Mouse (Mus musculus) right cerebral cortex, adult 18-20 months (tissue): ENCODE data around the gene Osbpl2.

Experiments used
- DNase-seq: peaks from one replicate; pipeline ENCODE4 v3.0.0; 2022; ENCODE audit warnings: mixed read lengths

Osbpl2 gene

GRCm38 (mm10) chr2:180105441-180106190 lies 13.5 kb upstream of the Osbpl2 start:
- DNase-seq = no peak

GRCm38 (mm10) chr2:180107081-180107480 lies 12.0 kb upstream of the Osbpl2 start:
- DNase-seq = no peak

- DNase-seq = no peak
These were observed 10.8 kb upstream of the Osbpl2 start for GRCm38 (mm10) chr2:180108285-180108684.

GRCm38 (mm10) chr2:180113909-180114890 lies 4.9 kb upstream of the Osbpl2 start:
- DNase-seq = peak; percentile 90

DNA sequence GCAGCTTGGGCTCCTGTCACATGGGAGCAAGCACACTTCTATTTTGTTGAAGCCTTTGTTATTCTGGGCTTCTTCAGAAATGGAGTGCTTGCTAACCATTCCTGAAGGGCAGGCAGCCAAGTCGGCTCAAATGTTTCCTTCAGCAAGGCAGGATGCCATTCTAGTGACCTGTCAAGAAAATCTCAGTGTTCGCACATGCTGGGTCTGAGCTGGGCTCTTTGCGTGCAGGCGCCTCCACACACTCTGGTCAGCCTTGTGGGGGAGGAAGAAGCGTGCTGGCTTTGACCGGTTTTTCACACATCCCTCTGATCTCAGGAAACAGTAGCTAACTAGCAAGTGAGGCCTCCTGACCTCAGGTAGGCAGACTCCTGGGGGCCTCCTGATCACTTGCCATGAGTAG lies 3.8 kb upstream of the Osbpl2 start:
- peak; percentile 63 for DNase-seq

DNA sequence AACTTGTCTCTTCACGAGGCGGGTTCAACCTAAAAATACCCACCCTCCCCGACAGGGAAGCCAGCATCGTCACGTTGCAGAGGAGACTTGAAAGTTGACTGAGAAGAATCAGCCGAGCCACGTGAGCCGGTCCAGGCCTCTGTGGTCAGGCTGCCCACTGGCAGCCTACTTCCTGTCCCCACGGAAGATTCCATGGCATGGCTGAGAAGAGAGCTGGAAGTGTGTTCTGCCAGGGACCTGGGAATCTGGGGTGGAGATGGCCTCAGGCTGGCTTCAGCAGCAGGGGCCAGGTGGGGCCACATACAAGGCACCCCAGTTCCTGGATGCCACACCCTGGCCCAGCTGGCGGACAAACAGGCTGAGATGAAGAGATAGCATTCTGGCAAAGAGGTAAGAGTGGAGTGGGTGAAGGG lies 3.0 kb upstream of the Osbpl2 start:
- peak; percentile 65 for DNase-seq

GRCm38 (mm10) chr2:180116741-180117484 lies 2.2 kb upstream of the Osbpl2 start:
- DNase-seq = no peak

DNA sequence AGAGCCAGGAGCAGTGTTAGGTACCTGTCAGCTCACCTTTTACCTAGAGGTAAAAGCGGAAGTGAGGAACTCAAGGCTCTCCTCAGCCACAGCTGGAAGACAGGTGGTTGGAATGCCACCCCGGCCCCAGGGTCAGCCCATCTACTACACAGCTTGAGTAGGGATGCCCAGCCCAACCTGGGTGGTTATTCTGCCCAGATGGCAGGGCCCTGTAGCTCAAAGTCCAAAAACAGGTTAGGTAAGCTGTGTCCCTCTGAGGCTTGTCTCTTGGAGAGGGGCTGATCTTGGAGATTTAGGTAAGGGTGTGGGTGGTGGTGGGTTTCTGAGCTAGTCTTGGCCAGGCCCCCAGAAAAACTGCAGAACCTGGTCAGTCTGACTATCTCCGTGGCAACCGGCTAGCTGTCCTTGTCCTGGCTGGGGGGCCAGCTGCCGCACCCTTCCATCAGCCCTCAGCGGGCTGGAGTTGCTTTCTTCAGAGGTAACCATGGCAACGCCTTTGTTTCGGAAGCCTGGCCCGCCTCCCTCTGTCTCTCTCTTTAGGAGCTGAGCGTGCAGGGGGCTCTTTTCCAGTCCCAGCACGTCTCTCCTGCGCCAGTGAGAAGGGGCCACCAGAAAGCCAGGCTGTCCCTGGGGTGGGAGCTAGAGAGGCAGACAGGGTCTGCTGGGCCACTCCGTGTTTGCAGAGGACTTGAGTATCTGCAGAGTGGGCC lies 1.5 kb upstream of the Osbpl2 start:
- peak; percentile 71 for DNase-seq

- DNase-seq = no peak
These were observed 559 bp downstream of the Osbpl2 start for GRCm38 (mm10) chr2:180119439-180120291.

GRCm38 (mm10) chr2:180120292-180120761 lies 1.2 kb downstream of the Osbpl2 start:
- no peak for DNase-seq

GRCm38 (mm10) chr2:180124192-180124591 lies 5.1 kb downstream of the Osbpl2 start:
- no peak for DNase-seq

DNA sequence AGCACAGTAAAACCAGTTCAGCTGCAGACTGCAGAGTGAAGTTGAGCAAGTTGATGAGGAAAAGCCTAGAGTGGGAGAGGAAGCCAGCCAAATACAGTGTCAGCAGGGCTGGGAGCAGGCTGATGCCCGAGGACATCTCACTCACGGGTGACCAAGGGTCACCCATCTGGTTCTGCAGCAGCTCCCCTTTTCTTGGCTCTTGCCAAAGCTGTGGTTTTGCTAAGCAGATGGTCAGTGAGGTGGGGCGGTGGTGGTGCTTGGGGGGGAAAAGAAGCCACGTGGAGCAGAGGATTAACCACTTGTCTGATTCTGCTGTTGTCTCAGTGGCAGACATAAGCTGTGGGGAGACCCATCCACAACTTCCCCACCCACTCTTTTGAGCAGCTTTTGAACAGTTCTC lies 7.1 kb downstream of the Osbpl2 start:
- DNase-seq = no peak

DNA sequence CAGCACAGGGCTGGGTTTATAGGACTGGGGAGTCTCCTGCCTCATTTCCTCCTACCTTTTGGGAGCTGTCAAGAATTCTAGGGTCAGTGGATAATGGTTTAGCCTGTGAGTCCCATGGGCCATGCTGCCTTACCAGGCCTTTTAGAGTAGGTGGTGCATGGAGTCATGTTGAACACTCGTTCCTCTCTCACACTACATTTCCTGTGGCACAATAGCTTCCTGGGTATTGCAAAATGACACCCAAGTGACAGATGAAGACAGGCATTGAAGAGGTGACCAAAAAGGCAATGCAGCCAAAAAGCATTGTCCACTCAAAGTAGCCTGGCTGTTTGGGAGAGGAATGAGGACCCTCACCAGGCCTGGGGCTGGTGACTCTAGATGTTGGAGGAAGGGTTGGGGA lies 8.6 kb downstream of the Osbpl2 start:
- no peak for DNase-seq

GRCm38 (mm10) chr2:180133231-180133630 lies 14.1 kb downstream of the Osbpl2 start:
- DNase-seq = no peak

- no peak for DNase-seq
These were observed 14.8 kb downstream of the Osbpl2 start for GRCm38 (mm10) chr2:180133911-180134310.

DNA sequence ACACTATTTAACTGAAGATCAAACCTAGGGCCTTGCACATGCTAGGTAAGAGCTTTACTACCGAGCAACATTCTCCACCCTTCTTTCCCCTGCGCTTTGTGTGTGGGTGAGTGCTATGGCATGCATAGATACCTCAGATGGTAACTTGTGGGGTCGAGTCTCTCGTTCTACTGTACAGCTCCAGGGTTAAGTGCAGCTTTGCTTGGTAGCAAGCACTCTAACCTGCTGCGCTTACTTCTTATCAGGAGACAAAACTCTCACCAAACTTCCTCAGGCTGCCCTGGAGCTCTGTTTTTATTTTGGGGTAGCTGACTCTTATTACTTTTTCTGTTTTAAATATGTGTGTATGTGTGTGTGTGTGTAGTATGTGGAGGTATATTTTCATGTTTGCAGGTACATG lies 16.3 kb downstream of the Osbpl2 start:
- no peak for DNase-seq

DNA sequence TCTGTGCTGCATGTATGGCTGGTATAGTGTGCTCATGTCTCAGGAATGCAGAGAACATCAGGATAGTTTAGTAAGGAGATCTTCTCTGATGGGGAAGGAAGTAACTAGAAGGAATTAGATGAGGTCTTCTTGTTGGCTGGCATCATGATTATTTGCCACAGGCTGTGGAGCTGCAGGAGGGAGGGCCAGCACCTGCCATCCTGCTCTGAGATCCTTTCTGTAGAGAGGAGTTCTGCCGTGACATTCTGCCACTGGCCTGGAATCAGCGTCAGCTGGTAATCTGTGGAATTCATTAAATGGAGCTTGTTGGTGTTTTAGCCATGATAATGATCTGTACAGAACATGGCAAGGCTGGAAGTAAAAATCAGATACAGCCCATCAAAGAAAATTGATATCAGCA lies 27.0 kb downstream of the Osbpl2 start:
- no peak for DNase-seq

GRCm38 (mm10) chr2:180147379-180147778 lies 28.3 kb downstream of the Osbpl2 start:
- DNase-seq = peak; percentile 30

DNA sequence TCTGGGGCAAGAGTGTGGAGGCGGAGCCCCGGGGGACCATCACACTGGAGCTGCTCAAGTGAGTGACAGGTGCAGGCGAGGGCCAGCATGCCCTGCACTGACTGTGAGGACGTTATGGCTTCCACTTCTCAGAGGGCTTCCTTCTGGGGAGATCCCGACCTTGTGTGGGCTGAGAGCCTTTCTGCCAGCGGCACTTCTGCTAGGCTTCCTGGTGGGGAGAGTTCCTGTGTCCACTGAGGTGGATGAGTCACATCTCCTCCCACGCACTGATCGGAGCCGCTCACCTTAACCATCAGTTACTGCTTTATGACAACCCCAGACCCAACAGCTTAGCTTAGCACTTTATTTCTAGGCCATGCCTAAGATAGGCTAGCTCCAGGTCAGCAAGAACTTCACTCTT lies 29.4 kb downstream of the Osbpl2 start:
- no peak for DNase-seq

DNA sequence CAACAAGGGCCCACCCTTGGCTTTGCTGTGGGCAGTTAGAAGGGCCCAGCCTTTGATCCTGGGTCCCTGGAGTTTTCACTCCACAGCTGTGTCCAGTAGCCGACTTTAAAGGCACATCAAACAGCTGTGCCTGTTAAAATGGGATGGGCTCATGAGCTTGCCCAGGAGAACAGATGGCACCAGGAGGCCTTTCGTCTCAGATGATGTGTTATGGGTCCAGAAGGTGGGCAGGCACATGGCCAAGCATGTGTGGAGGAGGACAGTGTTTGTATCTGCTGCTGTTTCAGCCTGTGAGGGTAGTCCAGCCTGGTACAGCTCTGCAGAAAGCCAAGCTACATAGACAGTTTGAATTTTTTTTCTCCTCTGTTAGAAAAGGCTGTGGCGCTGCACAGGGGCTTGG lies 35.7 kb downstream of the Osbpl2 start:
- peak; percentile 73 for DNase-seq

- no peak for DNase-seq
These were observed 39.5 kb downstream of the Osbpl2 start for GRCm38 (mm10) chr2:180158627-180159026.
